Mouse (Mus musculus): ENCODE measurements around the gene Tmem9b.

- TF ChIP-seq CTCF (IDR thresholded peaks at IDR 0.05; ENCODE audit: extremely low read depth, insufficient read length, insufficient replicate concordance, low read depth, low read length) (no peak), POLR2A (IDR thresholded peaks at IDR 0.05; ENCODE audit: low read depth, low read length) (no peak)
Observed at GRCm38 (mm10) chr7:109741060-109741459, 11.6 kb downstream of the Tmem9b start.

Data from small intestine, adult 2 months (tissue).